Mouse (Mus musculus): ENCODE results near the gene Plch2.

GRCm38 (mm10) chr4:154960021-154960689, 96.4 kb downstream of the Plch2 start:
- TF ChIP-seq POLR2A (IDR thresholded peaks at IDR 0.05; ENCODE audit: borderline replicate concordance, extremely low read depth, low read depth, low read length) (no peak), CTCF (IDR thresholded peaks at IDR 0.05; ENCODE audit: insufficient read depth, low read length) (no peak)

All from lung, adult 2 months (tissue).